10 mouse cellular contexts compared by ENCODE assay signal in genomic region chr10:43172066-43172465, GRCm38 (mm10). TPM values are rescaled to one million over a fixed set of nuclear protein-coding genes. Genes with fewer than 3 reads are reported as not detected.
DNase-seq lines count a peak whose midpoint lies in the region; ATAC-seq and TF ChIP-seq lines count a peak whose summit lies in the region.
"Had no signal": no experiment of that assay in that cellular context is flagged by ENCODE, and none has a peak within 500 bp of the region (broad histone marks: within the 10 kb centered on the region; RNA-seq: fewer than 3 reads in every experiment).

No protein-coding gene starts in this region.

- H3K9ac ChIP-seq in heart, embryonic 16.5 days (ENCODE audit: low read length): peak overlapping the region; percentile 81; the same call in 1 of the 2 replicates

- ATAC-seq in heart, embryonic 16.5 days (replicated peaks; ENCODE audit: extremely low read depth, insufficient read depth, low FRiP score): no peak

- TF ChIP-seq CTCF in brain, embryonic 14.5 days (IDR thresholded peaks at IDR 0.05; ENCODE audit: borderline replicate concordance, extremely low read depth, insufficient read depth, insufficient read length): no peak

- no peak for TF ChIP-seq POLR2A in brain, embryonic 14.5 days (IDR thresholded peaks at IDR 0.05; ENCODE audit: borderline replicate concordance, extremely low read depth, insufficient read depth, insufficient read length, poor library complexity, severe bottlenecking)

- 19% methylated on average over 7 of the region's 7 CpGs for WGBS in heart, embryonic 16.5 days
- WGBS in midbrain, embryonic 10.5 days: 3% methylated on average over 7 of the region's 7 CpGs

- peaks cover 7% of the 10 kb centered on the region for H3K27me3 ChIP-seq in heart, embryonic 16.5 days (ENCODE audit: control insufficient read depth, insufficient read depth, low read length)
- peaks cover 64% of the 10 kb centered on the region for H3K27me3 ChIP-seq in midbrain, embryonic 10.5 days (ENCODE audit: low read depth, poor library complexity, severe bottlenecking)

- H3K27ac ChIP-seq in heart, embryonic 16.5 days (ENCODE audit: low read length): no peak overlapping the region
- H3K27ac ChIP-seq in midbrain, embryonic 10.5 days (replicated peaks): no peak overlapping the region

- H3K4me1 ChIP-seq in heart, embryonic 16.5 days (ENCODE audit: control insufficient read depth, insufficient read depth, low read length): peaks cover 11% of the 10 kb centered on the region
- H3K4me1 ChIP-seq in midbrain, embryonic 10.5 days: peaks cover 54% of the 10 kb centered on the region

- H3K9me3 ChIP-seq in heart, embryonic 16.5 days (replicated peaks; ENCODE audit: control insufficient read depth, low read length): no peaks in the 10 kb centered on the region
- H3K9me3 ChIP-seq in midbrain, embryonic 10.5 days (replicated peaks): no peaks in the 10 kb centered on the region

- H3K4me2 ChIP-seq in heart, embryonic 16.5 days (ENCODE audit: low read depth, low read length): peak overlapping the region; percentile 81

- H3K36me3 ChIP-seq in heart, embryonic 16.5 days (ENCODE audit: control insufficient read depth, insufficient read depth): no peaks in the 10 kb centered on the region
- H3K36me3 ChIP-seq in midbrain, embryonic 10.5 days: no peaks in the 10 kb centered on the region

- H3K4me3 ChIP-seq in heart, embryonic 16.5 days (ENCODE audit: low read length): peak overlapping the region; percentile 88
- H3K4me3 ChIP-seq in midbrain, embryonic 10.5 days: peak overlapping the region; percentile 74

- peak; percentile 45 for DNase-seq in Muller cell, postnatal 12 days (ENCODE audit: inconsistent ontology term)
- peak; percentile 37 for DNase-seq in brain, embryonic 14.5 days (ENCODE audit: low read depth)
- DNase-seq in midbrain, embryonic 10.5 days (ENCODE audit: low spot score): no peak
- no peak for DNase-seq in gastrocnemius, postnatal 25 days
- DNase-seq in liver: no peak
- no peak for DNase-seq in cerebellum, postnatal 14 days
- DNase-seq: cerebellum, adult 9-11 months; right cerebral cortex, adult 18-20 months had no signal

RNA-seq across cellular contexts. Expression of gene Sobp, which starts 2.3 kb away (rescaled TPM):
- 15.0 and 30.6 TPM in 2 replicates for polyA plus RNA-seq in brain, embryonic 14.5 days (2012; rRNA removed)
- 1.9 and 2.0 TPM in 2 replicates for polyA plus RNA-seq in heart, embryonic 16.5 days (2015; fragmentation: Nextera tagmentation; extraction: Ambion mirVana)
- polyA plus RNA-seq in midbrain, embryonic 10.5 days (2016; fragmentation: Nextera tagmentation; extraction: Ambion mirVana): 2.0 and 2.3 TPM in 2 replicates
- 10 to 100 TPM; 22.7 to 24.3 TPM for total RNA-seq in gastrocnemius, postnatal 25 days (2021)

RNA-seq across cellular contexts. Expression of gene 9030612E09Rik, which starts 2.4 kb away (rescaled TPM):
- polyA plus RNA-seq in brain, embryonic 14.5 days (2012; rRNA removed): 3.3 and 4.3 TPM in 2 replicates
- 0.69 and 0.92 TPM in 2 replicates for polyA plus RNA-seq in heart, embryonic 16.5 days (2015; fragmentation: Nextera tagmentation; extraction: Ambion mirVana)
- 0.79 and 1.3 TPM in 2 replicates for polyA plus RNA-seq in midbrain, embryonic 10.5 days (2016; fragmentation: Nextera tagmentation; extraction: Ambion mirVana)
- 1 to 10 TPM; 1.9 to 2.6 TPM for total RNA-seq in gastrocnemius, postnatal 25 days (2021)
- polyA plus RNA-seq: liver, embryonic 16.5 days had no signal

RNA-seq across cellular contexts. Expression of gene Pdss2, which starts 49.2 kb away (rescaled TPM):
- 12.3 and 12.6 TPM in 2 replicates for polyA plus RNA-seq in brain, embryonic 14.5 days (2012; rRNA removed)
- 13.9 and 14.6 TPM in 2 replicates for polyA plus RNA-seq in heart, embryonic 16.5 days (2015; fragmentation: Nextera tagmentation; extraction: Ambion mirVana)
- polyA plus RNA-seq in midbrain, embryonic 10.5 days (2016; fragmentation: Nextera tagmentation; extraction: Ambion mirVana): 15.2 and 16.0 TPM in 2 replicates
- total RNA-seq in gastrocnemius, postnatal 25 days (2021): 10 to 100 TPM; 17.8 to 20.1 TPM

Comparison
In these comparisons a context has a peak if more than half of its experiments do, and no peak if none do; other contexts are left out.
1. DNase-seq: peak in Muller cell, postnatal 12 days (single experiment) and brain, embryonic 14.5 days (single experiment); none in midbrain, embryonic 10.5 days (single experiment), gastrocnemius, postnatal 25 days (single experiment), liver (single experiment) and cerebellum, postnatal 14 days (0 of 2).